Mouse (Mus musculus): ENCODE data around the gene Ggt7.

- TF ChIP-seq POLR2A (IDR thresholded peaks at IDR 0.05; ENCODE audit: control insufficient read depth, low read depth, low read length), result peak; percentile 67
- TF ChIP-seq CTCF (IDR thresholded peaks at IDR 0.05; ENCODE audit: control insufficient read depth, insufficient read depth, insufficient replicate concordance, low read depth, low read length), result no peak
Measured at GRCm38 (mm10) chr2:155473570-155474088, 44.4 kb downstream of the Ggt7 start, which contains the start of gene Ncoa6.
